Mouse (Mus musculus): ENCODE results near the gene Snrpd3. TPM values are rescaled to one million over a fixed set of nuclear protein-coding genes. Genes with fewer than 3 reads are reported as not detected.

Snrpd3 gene
- polyA plus RNA-seq, 1 experiment = 41.2 TPM

DNA sequence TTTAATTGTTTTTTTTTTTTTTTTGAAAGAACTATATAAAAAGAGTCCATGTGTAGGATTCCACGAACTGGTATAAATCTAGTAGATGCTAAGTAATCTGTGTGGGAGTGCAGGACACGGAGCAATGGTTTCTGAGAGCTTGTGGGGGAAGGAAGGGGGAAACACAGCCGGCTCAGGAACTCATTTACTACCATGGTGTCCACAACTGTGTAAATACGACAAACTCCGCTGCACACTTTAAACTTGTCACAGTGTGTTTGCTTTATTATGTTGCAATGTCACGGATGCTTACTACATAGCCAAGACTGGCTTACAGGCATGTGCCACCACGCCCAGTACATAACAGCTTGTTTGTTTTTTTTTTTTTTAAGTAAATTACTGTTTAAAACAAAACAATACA lies 32.5 kb downstream of the Snrpd3 start:
- DNase-seq = no peak
- no peak overlapping the region for H3K27ac ChIP-seq (ENCODE audit: insufficient read depth, low read depth, low read length)
- 42% methylated on average over 7 of the region's 7 CpGs for WGBS
- TF ChIP-seq CTCF (conservative IDR thresholded peaks at IDR 0.05; ENCODE audit: insufficient read depth, insufficient read length, low read depth, low read length) (no peak), POLR2A (IDR thresholded peaks at IDR 0.05; ENCODE audit: low read depth, low read length) (no peak)
- no peaks in the 10 kb centered on the region for H3K4me1 ChIP-seq (ENCODE audit: control insufficient read depth, insufficient read depth, low read length)
- H3K27me3 ChIP-seq (replicated peaks; ENCODE audit: control insufficient read depth, insufficient read depth, low read length) = no peaks in the 10 kb centered on the region
- no peaks in the 10 kb centered on the region for H3K36me3 ChIP-seq (ENCODE audit: control insufficient read depth, insufficient read depth, low read length)
- no peak overlapping the region for H3K4me3 ChIP-seq (ENCODE audit: insufficient read depth, low read depth, low read length)

DNA sequence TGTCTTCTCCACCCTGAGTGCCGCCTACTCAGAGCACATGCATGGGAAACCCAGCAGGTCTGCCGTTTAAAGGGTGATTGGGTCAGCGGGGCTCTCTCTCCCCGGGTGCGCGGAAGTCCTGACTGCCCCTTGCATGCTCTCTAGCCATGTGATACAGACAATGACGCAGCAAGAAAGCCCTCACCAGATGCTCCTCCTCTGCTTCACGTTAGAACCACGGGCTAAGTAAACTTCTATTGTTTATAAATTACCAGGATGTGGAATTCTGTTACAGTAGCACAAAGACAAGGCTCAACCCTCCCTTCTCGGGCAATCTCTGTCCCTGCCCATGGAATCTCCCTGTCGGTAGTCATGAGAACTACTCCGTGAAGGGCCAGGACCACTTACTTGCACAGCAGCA lies 33.8 kb downstream of the Snrpd3 start:
- H3K4me1 ChIP-seq (ENCODE audit: control insufficient read depth, insufficient read depth, low read length) = no peaks in the 10 kb centered on the region
- DNase-seq = no peak
- H3K27ac ChIP-seq (ENCODE audit: insufficient read depth, low read depth, low read length) = no peak overlapping the region
- H3K4me3 ChIP-seq (ENCODE audit: insufficient read depth, low read depth, low read length) = no peak overlapping the region
- 29% methylated on average over 12 of the region's 12 CpGs for WGBS
- no peak for TF ChIP-seq POLR2A (IDR thresholded peaks at IDR 0.05; ENCODE audit: low read depth, low read length)
- TF ChIP-seq CTCF (conservative IDR thresholded peaks at IDR 0.05; ENCODE audit: insufficient read depth, insufficient read length, low read depth, low read length) = no peak
- H3K27me3 ChIP-seq (replicated peaks; ENCODE audit: control insufficient read depth, insufficient read depth, low read length) = no peaks in the 10 kb centered on the region
- H3K36me3 ChIP-seq (ENCODE audit: control insufficient read depth, insufficient read depth, low read length) = no peaks in the 10 kb centered on the region

DNA sequence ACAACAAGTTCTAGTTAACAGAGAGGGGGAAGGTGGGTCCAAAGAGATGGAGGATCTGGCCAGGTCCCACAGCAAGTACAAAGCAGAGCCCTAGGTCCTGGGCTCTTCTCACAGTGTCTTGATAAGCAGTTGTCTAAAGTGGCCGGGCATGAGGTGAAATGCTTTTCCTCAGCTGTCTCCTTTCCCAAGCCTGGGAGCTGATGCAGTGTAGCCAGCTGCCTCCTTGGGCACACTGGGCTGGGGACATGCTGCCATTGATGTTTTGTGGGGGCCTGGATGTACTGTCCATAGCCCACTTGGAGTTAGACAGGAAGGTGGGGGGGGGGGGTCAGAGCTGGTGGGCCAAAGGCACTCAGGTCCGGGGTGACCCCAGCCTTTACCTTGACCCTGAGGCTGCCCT lies 34.8 kb downstream of the Snrpd3 start:
- no peaks in the 10 kb centered on the region for H3K4me1 ChIP-seq (ENCODE audit: control insufficient read depth, insufficient read depth, low read length)
- TF ChIP-seq CTCF (conservative IDR thresholded peaks at IDR 0.05; ENCODE audit: insufficient read depth, insufficient read length, low read depth, low read length) = no peak
- no peak for TF ChIP-seq POLR2A (IDR thresholded peaks at IDR 0.05; ENCODE audit: low read depth, low read length)
- 70% methylated on average over 2 of the region's 2 CpGs for WGBS
- no peaks in the 10 kb centered on the region for H3K27me3 ChIP-seq (replicated peaks; ENCODE audit: control insufficient read depth, insufficient read depth, low read length)
- no peak overlapping the region for H3K27ac ChIP-seq (ENCODE audit: insufficient read depth, low read depth, low read length)
- no peak overlapping the region for H3K4me3 ChIP-seq (ENCODE audit: insufficient read depth, low read depth, low read length)
- H3K36me3 ChIP-seq (ENCODE audit: control insufficient read depth, insufficient read depth, low read length) = no peaks in the 10 kb centered on the region
- DNase-seq = no peak

DNA sequence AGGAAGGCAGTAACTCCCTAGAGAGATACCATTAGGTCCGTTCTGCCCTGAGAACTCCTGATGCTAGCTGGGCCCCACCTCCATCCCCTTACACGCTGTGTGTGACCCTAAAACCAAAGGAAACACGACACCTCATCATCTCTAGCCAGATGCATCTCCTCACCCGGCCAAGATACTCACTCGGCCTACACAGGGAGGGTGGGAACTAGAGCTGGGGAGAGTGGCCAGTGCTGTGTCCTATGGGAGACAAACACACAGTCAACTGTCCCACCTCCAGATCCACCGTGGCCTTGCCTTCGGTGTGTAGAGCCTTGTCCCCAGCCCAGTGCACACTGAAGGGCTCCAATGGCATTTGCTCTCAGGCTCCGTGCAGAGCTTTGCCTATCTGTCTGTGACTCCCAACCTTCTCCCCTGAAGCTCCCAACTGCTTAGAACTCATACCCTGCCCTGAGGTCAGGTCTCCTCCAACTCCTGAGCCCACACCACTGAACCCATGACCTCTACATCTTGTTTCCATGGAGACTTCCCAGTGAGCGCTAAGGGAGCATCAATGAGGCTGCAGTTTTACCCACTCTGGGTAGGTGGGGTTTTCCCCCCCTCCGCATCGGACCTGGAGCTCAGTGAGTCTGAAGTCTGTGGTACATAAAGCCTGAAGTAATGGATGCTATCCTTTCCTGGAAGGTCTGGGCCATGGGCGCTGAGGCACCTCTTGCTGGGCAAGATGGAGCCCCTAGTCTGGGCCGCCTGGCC lies 35.5 kb downstream of the Snrpd3 start:
- WGBS = 84% methylated on average over 13 of the region's 13 CpGs
- H3K4me1 ChIP-seq (ENCODE audit: control insufficient read depth, insufficient read depth, low read length) = no peaks in the 10 kb centered on the region
- H3K4me3 ChIP-seq (ENCODE audit: insufficient read depth, low read depth, low read length) = no peak overlapping the region
- DNase-seq = no peak
- no peaks in the 10 kb centered on the region for H3K27me3 ChIP-seq (replicated peaks; ENCODE audit: control insufficient read depth, insufficient read depth, low read length)
- no peaks in the 10 kb centered on the region for H3K36me3 ChIP-seq (ENCODE audit: control insufficient read depth, insufficient read depth, low read length)
- no peak overlapping the region for H3K27ac ChIP-seq (ENCODE audit: insufficient read depth, low read depth, low read length)
- TF ChIP-seq CTCF (conservative IDR thresholded peaks at IDR 0.05; ENCODE audit: insufficient read depth, insufficient read length, low read depth, low read length) = no peak
- no peak for TF ChIP-seq POLR2A (IDR thresholded peaks at IDR 0.05; ENCODE audit: low read depth, low read length)

DNA sequence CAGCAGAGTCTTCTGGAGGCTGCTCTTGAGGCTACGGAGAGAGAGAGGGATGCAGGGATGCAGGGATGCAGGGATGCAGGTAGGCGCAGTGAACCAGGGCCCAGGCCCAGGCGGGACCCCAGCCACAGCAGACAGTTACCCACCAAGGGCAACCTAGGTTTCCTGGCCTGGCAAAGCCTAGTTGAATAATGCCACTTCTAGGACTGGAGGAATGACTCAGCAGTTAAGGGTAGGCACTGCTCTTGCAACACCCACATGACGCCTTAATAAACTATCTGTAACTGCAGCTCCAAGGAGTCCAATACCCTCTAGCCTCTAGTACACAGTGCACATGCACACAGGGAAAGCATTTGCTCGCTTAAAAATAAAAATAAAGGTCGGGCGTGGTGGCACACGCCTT lies 36.7 kb downstream of the Snrpd3 start:
- DNase-seq = no peak
- no peaks in the 10 kb centered on the region for H3K4me1 ChIP-seq (ENCODE audit: control insufficient read depth, insufficient read depth, low read length)
- H3K36me3 ChIP-seq (ENCODE audit: control insufficient read depth, insufficient read depth, low read length) = no peaks in the 10 kb centered on the region
- H3K27ac ChIP-seq (ENCODE audit: insufficient read depth, low read depth, low read length) = no peak overlapping the region
- 80% methylated on average over 8 of the region's 8 CpGs for WGBS
- no peak for TF ChIP-seq POLR2A (IDR thresholded peaks at IDR 0.05; ENCODE audit: low read depth, low read length)
- no peak for TF ChIP-seq CTCF (conservative IDR thresholded peaks at IDR 0.05; ENCODE audit: insufficient read depth, insufficient read length, low read depth, low read length)
- H3K27me3 ChIP-seq (replicated peaks; ENCODE audit: control insufficient read depth, insufficient read depth, low read length) = no peaks in the 10 kb centered on the region
- H3K4me3 ChIP-seq (ENCODE audit: insufficient read depth, low read depth, low read length) = no peak overlapping the region

DNA sequence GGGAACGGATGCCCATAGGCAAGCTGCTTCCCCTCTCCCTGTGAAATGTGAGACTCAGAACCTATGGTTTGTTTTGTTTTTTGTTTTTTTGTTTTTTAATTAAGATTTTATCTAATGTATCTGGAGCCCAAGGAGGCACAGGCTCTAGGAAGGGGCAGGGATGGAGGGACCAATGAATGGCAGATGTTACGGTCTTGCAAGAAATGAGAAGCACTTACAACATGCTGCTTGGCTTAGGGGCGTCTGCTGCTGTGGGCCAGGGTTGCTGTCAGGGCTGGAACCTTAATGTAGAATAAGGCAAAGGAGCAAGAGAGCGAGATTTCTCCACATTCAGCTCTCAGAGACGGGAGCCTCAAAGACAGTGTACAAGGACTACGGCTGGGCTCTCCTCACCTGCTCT lies 38.2 kb downstream of the Snrpd3 start:
- no peak for DNase-seq
- Histone ChIP-seq H3K27ac (ENCODE audit: insufficient read depth, low read depth, low read length) (no peak overlapping the region), H3K36me3 (ENCODE audit: control insufficient read depth, insufficient read depth, low read length) (no peaks in the 10 kb centered on the region), H3K4me3 (ENCODE audit: insufficient read depth, low read depth, low read length) (no peak overlapping the region), H3K4me1 (ENCODE audit: control insufficient read depth, insufficient read depth, low read length) (0 out of 2 replicates have a peak, but pooled peaks cover 3% of the 10 kb centered on the region), H3K27me3 (replicated peaks; ENCODE audit: control insufficient read depth, insufficient read depth, low read length) (no peaks in the 10 kb centered on the region)
- TF ChIP-seq CTCF (conservative IDR thresholded peaks at IDR 0.05; ENCODE audit: insufficient read depth, insufficient read length, low read depth, low read length) = no peak
- no peak for TF ChIP-seq POLR2A (IDR thresholded peaks at IDR 0.05; ENCODE audit: low read depth, low read length)
- 90% methylated on average over 6 of the region's 6 CpGs for WGBS

DNA sequence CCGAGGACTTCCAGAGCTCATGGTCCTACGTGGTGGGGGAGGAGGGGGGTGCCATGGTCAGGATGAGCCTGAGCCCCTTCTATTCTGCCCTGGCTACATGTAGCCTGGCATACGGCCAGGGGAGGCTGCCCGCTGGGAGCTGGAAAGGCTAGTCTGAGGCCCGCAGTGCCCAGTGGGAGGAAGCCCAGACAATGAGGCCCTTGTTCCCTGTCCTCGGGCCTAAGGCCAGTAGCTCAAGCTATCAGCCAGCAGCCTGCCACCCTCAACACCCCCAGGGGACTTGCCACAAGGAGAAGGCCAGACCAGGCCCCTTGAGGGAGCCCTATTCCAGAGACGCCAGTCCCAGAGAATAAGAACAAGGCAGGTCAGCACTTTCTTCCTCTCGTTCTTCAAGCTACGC lies 38.7 kb downstream of the Snrpd3 start:
- H3K4me1 ChIP-seq (ENCODE audit: control insufficient read depth, insufficient read depth, low read length) = 0 out of 2 replicates have a peak, but pooled peaks cover 3% of the 10 kb centered on the region
- H3K36me3 ChIP-seq (ENCODE audit: control insufficient read depth, insufficient read depth, low read length) = no peaks in the 10 kb centered on the region
- no peak for DNase-seq
- H3K4me3 ChIP-seq (ENCODE audit: insufficient read depth, low read depth, low read length) = no peak overlapping the region
- no peak for TF ChIP-seq POLR2A (IDR thresholded peaks at IDR 0.05; ENCODE audit: low read depth, low read length)
- H3K27ac ChIP-seq (ENCODE audit: insufficient read depth, low read depth, low read length) = no peak overlapping the region
- WGBS = 58% methylated on average over 9 of the region's 9 CpGs
- H3K27me3 ChIP-seq (replicated peaks; ENCODE audit: control insufficient read depth, insufficient read depth, low read length) = no peaks in the 10 kb centered on the region

Measured in kidney, adult 2 months (tissue).